Mouse (Mus musculus) liver, embryonic 12.5 days (tissue): ENCODE measurements at regions not wholly inside any gene's neighbourhood (a gene's known extent, or its start where the extent isn't known, plus 50 kb on each side); places are given as distances from the start of the nearest gene placed in this dataset.

Experiments
- ATAC-seq: fragments of 200-750 bp; cut with Nextera tagmentation; 2 replicates; pipeline ENCODE4 v1.8.0; 2017; ENCODE audit warnings: moderate number of reproducible peaks, mild to moderate bottlenecking, moderate library complexity
- H3K27ac ChIP-seq: fragments of 300-500 bp; sonication (generic); 2 replicates; pipeline ENCODE4 v1.5.1; 2016; ENCODE audit warnings: mild to moderate bottlenecking
- H3K27me3 ChIP-seq: fragments of 300-500 bp; sonication (generic); replicated peaks from 2 replicates; pipeline ENCODE4 v1.6.1; 2016; ENCODE audit warnings: mild to moderate bottlenecking, moderate library complexity
- H3K36me3 ChIP-seq: fragments of 300-500 bp; sonication (generic); 2 replicates; pipeline ENCODE4 v1.6.1; 2016; ENCODE audit warnings: mild to moderate bottlenecking, moderate library complexity
- H3K4me1 ChIP-seq: fragments of 300-500 bp; sonication (generic); 2 replicates; pipeline ENCODE4 v1.6.1; 2016
- H3K4me2 ChIP-seq: fragments of 300-500 bp; sonication (generic); 2 replicates; pipeline ENCODE4 v1.6.1; 2016; ENCODE audit warnings: mild to moderate bottlenecking, moderate library complexity
- H3K4me3 ChIP-seq: fragments of 300-500 bp; sonication (generic); 2 replicates; pipeline ENCODE4 v1.5.1; 2016; ENCODE audit warnings: mild to moderate bottlenecking, moderate library complexity
- H3K9ac ChIP-seq: fragments of 300-500 bp; sonication (generic); 2 replicates; pipeline ENCODE4 v1.6.1; 2016; ENCODE audit warnings: mild to moderate bottlenecking, moderate library complexity
- H3K9me3 ChIP-seq: fragments of 300-500 bp; sonication (generic); replicated peaks from 2 replicates; pipeline ENCODE4 v1.6.1; 2016; ENCODE audit warnings: mild to moderate bottlenecking, moderate library complexity
- WGBS: fragments of 180-500 bp; shearing (Covaris S2); methylation state at CpG from one replicate; pipeline ENCODE4 v1.1.7; 2016; ENCODE audit not compliant: insufficient replicate concordance; 5-methylcytosine and 5-hydroxymethylcytosine counted together

DNA sequence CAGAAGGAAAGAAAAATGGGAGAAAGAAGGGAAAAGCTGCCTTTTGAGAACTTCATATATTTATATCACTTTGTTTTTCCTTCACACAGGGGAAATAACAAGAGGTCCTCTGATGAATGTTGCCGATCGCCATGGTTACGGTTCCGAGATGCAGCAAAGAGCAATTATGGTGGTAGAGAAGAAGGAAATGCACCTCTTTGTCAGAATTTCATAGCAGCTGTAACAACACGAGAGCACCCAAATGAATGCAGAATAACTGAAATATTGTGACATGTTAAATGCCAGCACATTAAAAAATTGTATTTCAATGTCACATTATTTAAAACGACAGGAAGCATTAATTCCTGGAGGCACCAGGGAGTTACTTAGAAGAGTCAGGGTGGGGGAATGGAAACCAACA is 279.4 kb downstream of the Mctp2 start:
- H3K4me3 ChIP-seq, result no peak overlapping the region
- no peak for ATAC-seq
- no peak overlapping the region for H3K4me2 ChIP-seq
- WGBS, result 68% methylated on average over 6 of the region's 6 CpGs
- H3K9ac ChIP-seq, result no peak overlapping the region
- H3K36me3 ChIP-seq, result no peaks in the 10 kb centered on the region
- no peaks in the 10 kb centered on the region for H3K27me3 ChIP-seq
- no peaks in the 10 kb centered on the region for H3K4me1 ChIP-seq
- no peak overlapping the region for H3K27ac ChIP-seq
- H3K9me3 ChIP-seq, result no peaks in the 10 kb centered on the region

DNA sequence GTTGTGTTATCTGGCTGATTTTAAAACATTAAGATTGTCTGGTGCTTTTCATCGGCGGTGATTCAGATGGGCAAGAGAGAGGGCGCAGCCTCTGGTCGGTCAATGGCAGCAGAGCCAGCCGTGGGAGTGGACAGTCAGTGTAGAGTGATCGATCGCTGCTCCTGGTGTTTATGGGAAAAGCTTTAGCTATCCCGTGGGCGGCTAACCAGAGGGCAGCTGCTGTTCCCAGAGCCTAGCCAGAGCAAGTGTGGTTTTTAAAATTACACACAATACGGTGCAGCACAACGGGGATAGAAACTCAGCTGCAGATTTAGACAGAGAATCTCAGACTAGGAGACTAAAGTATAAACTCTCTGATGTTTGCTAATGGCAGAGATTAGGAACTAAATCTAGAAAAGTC is 297.3 kb downstream of the Mctp2 start:
- no peaks in the 10 kb centered on the region for H3K27me3 ChIP-seq
- H3K4me2 ChIP-seq, result no peak overlapping the region
- H3K9ac ChIP-seq, result no peak overlapping the region
- H3K4me1 ChIP-seq, result no peaks in the 10 kb centered on the region
- ATAC-seq, result no peak
- 75% methylated on average over 11 of the region's 11 CpGs for WGBS
- no peak overlapping the region for H3K4me3 ChIP-seq
- no peak overlapping the region for H3K27ac ChIP-seq
- no peaks in the 10 kb centered on the region for H3K36me3 ChIP-seq
- H3K9me3 ChIP-seq, result no peaks in the 10 kb centered on the region

DNA sequence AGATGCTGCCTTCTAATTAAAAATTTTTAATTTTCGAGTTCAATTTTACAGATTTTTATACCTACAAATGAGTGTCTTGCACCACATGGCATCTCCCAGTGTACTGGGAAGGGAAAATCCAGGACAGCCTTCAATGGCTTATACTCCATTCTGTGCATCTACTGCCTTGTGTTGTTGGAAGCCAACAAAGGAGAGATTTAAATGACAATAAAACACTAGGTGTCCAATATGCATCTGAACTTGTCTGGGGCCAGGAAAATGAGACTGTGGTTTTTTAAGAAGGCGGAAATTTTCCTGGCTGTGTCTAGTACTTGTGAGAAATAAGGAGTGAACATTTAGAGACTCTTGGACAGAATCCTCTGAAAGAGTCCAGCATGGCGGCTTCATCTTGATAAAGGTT is 302.1 kb downstream of the Mctp2 start:
- Histone ChIP-seq H3K27me3 (no peaks in the 10 kb centered on the region), H3K9me3 (no peaks in the 10 kb centered on the region), H3K4me3 (no peak overlapping the region), H3K4me1 (no peaks in the 10 kb centered on the region), H3K36me3 (no peaks in the 10 kb centered on the region), H3K9ac (no peak overlapping the region), H3K4me2 (no peak overlapping the region), H3K27ac (no peak overlapping the region)
- 61% methylated on average over 3 of the region's 3 CpGs for WGBS
- no peak for ATAC-seq

DNA sequence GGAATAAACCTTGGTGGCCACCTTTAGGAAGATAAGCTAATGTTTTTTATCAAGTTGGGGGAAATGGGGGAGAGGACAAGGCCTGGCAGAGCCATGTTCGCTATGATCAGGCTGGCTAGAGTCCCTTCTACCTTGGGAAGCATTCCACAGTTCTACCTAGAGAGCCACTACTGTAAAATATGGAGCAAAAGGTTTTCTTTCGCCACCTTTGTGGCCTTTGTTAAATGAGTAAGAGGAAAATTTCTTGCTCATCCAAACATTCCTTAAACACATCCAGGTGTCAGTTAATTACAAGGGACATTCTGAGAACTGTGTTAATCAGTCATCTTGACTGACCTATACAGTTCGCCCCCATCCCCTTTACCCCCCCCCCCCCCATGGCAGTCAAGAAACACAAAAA is 313.9 kb downstream of the Mctp2 start:
- ATAC-seq, result no peak
- H3K4me1 ChIP-seq, result no peaks in the 10 kb centered on the region
- no peaks in the 10 kb centered on the region for H3K36me3 ChIP-seq
- 57% methylated on average over 3 of the region's 3 CpGs for WGBS
- H3K27me3 ChIP-seq, result no peaks in the 10 kb centered on the region
- H3K9me3 ChIP-seq, result no peaks in the 10 kb centered on the region
- no peak overlapping the region for H3K4me2 ChIP-seq
- H3K9ac ChIP-seq, result no peak overlapping the region
- H3K4me3 ChIP-seq, result no peak overlapping the region
- H3K27ac ChIP-seq, result no peak overlapping the region

DNA sequence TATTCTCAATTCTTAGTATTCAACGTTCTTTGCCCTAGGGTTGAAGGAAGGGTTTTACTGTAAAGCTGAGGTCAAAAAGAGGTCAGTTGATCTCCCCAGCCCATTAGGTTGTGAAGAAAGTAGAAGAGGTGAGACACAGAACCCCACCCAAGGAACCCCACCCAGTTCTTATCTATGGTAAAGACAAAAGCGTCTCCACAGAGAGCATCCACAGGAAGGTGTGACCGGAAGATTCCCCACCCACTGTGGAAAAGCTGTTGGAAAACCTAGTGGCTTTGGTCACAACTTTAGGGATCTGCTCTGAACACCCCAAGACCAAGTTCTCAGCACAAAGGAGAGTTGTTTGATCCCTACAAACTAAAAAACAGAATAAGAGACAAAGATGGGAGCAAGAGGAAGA is 314.6 kb downstream of the Mctp2 start:
- no peak for ATAC-seq
- Histone ChIP-seq H3K9me3 (no peaks in the 10 kb centered on the region), H3K4me3 (no peak overlapping the region), H3K27me3 (no peaks in the 10 kb centered on the region), H3K9ac (no peak overlapping the region), H3K27ac (no peak overlapping the region), H3K36me3 (no peaks in the 10 kb centered on the region), H3K4me2 (no peak overlapping the region), H3K4me1 (no peaks in the 10 kb centered on the region)
- WGBS, result 49% methylated on average over 3 of the region's 3 CpGs

DNA sequence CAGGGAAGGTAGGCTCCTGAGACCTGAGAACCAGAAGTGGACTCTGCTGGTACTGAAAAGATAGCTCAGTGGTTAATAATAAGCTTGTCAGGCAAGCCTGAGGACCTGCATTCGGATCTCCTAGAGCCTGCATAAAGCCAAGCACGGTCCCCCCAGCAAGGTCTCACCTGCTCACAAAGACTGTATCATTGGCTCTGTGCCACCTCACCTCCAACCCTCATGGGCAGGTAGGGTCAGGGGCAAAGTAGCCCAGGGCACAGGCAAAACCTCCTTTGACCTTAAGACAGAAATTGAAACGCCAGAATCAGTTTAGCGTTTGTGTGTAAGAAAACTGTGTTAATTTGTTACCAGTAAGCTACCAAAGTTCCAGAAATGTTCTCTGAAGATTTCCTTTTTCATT is 315.2 kb downstream of the Mctp2 start:
- no peak overlapping the region for H3K9ac ChIP-seq
- H3K4me3 ChIP-seq, result no peak overlapping the region
- no peaks in the 10 kb centered on the region for H3K9me3 ChIP-seq
- H3K36me3 ChIP-seq, result no peaks in the 10 kb centered on the region
- no peak overlapping the region for H3K27ac ChIP-seq
- no peak overlapping the region for H3K4me2 ChIP-seq
- no peaks in the 10 kb centered on the region for H3K27me3 ChIP-seq
- 74% methylated on average over 4 of the region's 4 CpGs for WGBS
- no peaks in the 10 kb centered on the region for H3K4me1 ChIP-seq
- ATAC-seq, result no peak

DNA sequence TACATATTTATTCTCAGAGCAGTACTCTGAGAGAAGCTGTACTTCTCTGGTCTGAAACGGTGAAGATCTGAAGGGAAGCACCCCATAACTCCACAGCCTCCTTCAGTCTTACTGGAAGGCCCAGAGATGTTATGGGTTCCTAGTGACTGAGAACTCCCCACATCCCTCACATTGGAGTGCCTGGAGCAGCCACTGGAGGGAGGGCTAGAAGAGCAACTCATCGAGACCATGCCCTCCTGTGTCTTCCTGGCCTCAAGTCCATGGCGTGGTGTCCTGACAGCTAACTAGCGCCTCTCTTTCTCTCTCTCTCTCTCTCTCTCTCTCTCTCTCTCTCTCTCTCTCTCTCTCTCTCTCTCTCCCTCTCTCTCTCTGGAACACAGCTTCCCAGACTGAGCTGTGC is 340.4 kb downstream of the Mctp2 start:
- no peaks in the 10 kb centered on the region for H3K9me3 ChIP-seq
- H3K27ac ChIP-seq, result no peak overlapping the region
- H3K27me3 ChIP-seq, result no peaks in the 10 kb centered on the region
- H3K4me1 ChIP-seq, result peaks cover 2% of the 10 kb centered on the region; the same call in 1 of the 2 replicates
- H3K4me3 ChIP-seq, result no peak overlapping the region
- no peak for ATAC-seq
- no peak overlapping the region for H3K9ac ChIP-seq
- no peaks in the 10 kb centered on the region for H3K36me3 ChIP-seq
- no peak overlapping the region for H3K4me2 ChIP-seq
- WGBS, result 37% methylated on average over 4 of the region's 4 CpGs

DNA sequence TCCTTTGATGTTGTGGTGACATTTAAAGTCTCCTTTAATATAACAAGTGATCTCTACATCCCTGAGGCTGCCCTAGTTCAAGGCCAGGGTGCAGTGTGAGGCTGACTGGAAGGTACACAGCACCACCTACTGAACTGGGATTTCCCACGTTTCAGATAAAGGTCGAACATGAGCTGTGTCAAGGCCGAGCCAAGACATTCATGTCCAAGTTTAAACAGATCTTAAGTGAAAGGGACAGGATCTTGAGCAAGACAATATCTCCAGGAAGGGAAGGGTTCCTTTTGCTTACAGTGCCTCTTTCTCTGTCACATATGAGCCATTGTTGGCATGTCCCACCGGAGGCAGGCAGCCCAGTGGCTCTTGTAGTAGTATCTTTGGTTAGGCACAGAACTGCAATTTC is 343.0 kb downstream of the Mctp2 start:
- Histone ChIP-seq H3K36me3 (no peaks in the 10 kb centered on the region), H3K27me3 (no peaks in the 10 kb centered on the region), H3K9me3 (no peaks in the 10 kb centered on the region), H3K27ac (no peak overlapping the region), H3K9ac (no peak overlapping the region), H3K4me1 (peaks cover 8% of the 10 kb centered on the region), H3K4me2 (no peak overlapping the region), H3K4me3 (no peak overlapping the region)
- 46% methylated on average over 4 of the region's 4 CpGs for WGBS
- no peak for ATAC-seq

DNA sequence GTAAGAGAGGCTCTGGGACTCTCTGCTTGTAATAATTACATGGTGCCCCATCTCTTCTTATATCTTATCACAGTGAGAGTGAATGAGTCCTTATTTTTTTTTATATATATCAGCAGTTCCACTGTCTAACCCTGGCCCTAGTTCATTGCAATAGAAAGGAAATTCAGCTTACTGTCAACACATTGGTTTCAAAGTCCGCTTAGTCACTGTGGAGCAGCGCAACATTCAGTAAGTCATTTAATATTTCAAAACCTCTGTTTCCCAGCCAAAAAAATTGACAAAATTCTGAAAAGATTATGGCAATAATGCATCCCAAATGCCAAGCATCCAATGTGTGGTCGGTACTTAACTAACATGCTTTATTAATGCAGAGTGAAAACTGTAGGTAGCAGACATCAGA is 343.6 kb downstream of the Mctp2 start:
- H3K9me3 ChIP-seq, result no peaks in the 10 kb centered on the region
- no peak overlapping the region for H3K9ac ChIP-seq
- no peaks in the 10 kb centered on the region for H3K27me3 ChIP-seq
- no peaks in the 10 kb centered on the region for H3K36me3 ChIP-seq
- ATAC-seq, result no peak
- H3K27ac ChIP-seq, result no peak overlapping the region
- WGBS, result 81% methylated on average over 3 of the region's 3 CpGs
- H3K4me2 ChIP-seq, result no peak overlapping the region
- H3K4me3 ChIP-seq, result no peak overlapping the region
- H3K4me1 ChIP-seq, result peaks cover 8% of the 10 kb centered on the region

DNA sequence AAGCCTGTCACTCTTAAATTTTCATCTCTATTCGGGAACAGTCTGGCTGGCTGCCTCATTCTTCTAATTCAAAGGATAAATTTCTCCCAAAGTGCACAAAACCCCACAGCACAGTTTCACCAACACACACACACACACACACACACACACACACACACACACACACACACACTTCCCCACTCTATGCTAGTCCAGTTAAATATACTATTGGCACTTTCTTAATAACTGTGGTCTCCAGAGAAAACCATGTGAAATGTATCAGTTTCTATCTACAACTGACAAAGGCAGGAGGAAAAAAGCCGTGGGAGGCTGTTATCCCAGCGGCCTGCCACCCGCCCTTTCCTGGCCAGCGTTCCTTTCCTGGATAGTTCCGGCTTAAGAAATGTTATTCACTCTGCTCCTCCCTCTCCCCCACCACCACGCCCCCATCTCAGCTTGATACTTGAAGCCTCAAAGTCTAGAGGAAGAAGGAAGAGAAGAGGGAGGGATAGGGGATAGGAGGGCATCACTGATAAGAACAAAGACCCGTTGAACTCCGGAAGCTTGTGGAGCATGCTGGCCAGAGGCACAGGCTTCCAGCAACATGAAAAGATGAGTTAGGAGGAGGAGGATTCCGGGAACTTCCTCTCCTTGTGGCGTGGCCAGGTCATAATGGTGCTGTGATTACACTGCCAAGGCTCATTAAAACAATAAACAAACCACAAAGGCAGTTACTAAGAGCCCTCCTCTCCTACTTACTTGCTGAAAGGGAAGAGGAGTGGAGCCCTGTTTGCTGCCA is 345.8 kb downstream of the Mctp2 start:
- 3% methylated on average over 11 of the region's 11 CpGs for WGBS
- H3K9me3 ChIP-seq, result no peaks in the 10 kb centered on the region
- H3K4me3 ChIP-seq, result no peak overlapping the region
- H3K36me3 ChIP-seq, result no peaks in the 10 kb centered on the region
- peak overlapping the region; percentile 30 for H3K4me2 ChIP-seq
- H3K27me3 ChIP-seq, result no peaks in the 10 kb centered on the region
- H3K27ac ChIP-seq, result 0 out of 2 replicates have a peak overlapping the region, but pooled peaks have one; percentile 25
- H3K9ac ChIP-seq, result no peak overlapping the region
- peaks cover 8% of the 10 kb centered on the region for H3K4me1 ChIP-seq
- peak; percentile 64 for ATAC-seq

DNA sequence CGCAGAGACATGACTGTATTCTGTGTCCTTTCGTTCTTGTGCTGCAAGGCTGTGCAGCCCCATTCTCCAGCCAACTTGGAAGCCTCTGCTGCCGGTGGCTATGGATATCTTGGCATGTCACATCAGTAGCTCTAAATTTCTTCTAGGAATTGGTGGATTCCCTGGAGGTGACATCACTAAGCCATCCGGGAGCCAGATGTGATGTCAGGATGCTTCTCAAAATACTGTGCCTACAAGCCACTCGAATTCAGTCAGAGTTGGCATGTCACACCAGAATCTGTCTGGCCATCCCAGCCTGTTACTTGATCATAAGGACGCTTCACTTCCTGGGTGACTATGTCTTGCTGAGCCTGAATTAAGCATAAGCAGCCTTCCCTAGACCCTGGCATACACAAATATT is 359.9 kb downstream of the Mctp2 start:
- 67% methylated on average over 6 of the region's 6 CpGs for WGBS
- Histone ChIP-seq H3K9me3 (no peaks in the 10 kb centered on the region), H3K4me3 (no peak overlapping the region), H3K4me2 (no peak overlapping the region), H3K27me3 (no peaks in the 10 kb centered on the region), H3K27ac (no peak overlapping the region), H3K36me3 (no peaks in the 10 kb centered on the region), H3K4me1 (no peaks in the 10 kb centered on the region), H3K9ac (no peak overlapping the region)
- no peak for ATAC-seq

DNA sequence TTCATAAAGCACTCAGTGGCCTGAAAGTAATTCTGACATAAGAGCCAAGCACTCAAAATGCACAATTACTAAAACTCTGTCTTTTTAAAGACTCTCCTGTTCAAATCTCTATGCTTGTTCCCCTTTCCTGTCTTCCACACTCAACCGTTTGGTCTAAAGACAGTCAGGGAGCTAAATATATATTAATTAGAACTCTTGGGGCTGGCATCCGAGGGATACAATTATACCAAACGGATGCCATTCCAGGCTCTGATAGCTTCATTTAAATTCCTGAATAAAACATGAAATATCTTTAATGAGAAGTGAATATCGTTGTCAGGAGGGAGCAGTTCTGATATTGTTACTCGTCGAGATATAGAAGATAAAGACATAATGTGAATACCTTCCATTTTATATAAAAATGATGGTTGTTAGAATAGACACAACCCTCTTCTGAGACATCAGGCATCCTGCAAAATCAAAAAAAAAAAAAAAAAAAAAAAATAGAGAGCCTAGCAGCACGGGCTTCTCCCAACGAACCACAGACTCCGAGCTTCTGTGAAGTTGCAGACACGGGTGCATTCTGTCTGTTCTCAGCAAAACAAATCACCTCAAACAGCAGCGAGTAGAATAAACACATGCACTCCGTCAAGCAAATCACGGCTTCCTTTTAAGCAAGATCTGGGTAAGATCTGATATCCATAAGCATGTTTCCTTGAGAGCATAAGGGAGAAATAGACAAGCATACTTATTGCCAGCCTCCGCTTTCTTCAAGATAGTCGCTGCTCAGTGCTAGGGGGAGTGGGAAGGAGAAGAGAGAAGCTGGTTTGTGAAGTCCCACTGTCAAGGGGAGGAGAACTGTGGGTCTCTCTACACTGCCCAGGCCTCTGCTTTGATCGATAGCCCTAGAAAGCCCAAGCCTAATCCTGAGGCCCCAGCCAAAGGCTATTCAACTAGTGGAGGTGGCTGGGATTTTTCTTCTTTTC is 363.0 kb downstream of the Mctp2 start:
- 52% methylated on average over 16 of the region's 16 CpGs for WGBS

More for the DNA sequence above, 363.0 kb downstream of the Mctp2 start:
- H3K4me1 ChIP-seq, result no peaks in the 10 kb centered on the region
- H3K36me3 ChIP-seq, result no peaks in the 10 kb centered on the region
- no peak overlapping the region for H3K4me2 ChIP-seq
- H3K9me3 ChIP-seq, result no peaks in the 10 kb centered on the region
- H3K4me3 ChIP-seq, result no peak overlapping the region
- no peaks in the 10 kb centered on the region for H3K27me3 ChIP-seq
- no peak overlapping the region for H3K9ac ChIP-seq
- no peak for ATAC-seq
- no peak overlapping the region for H3K27ac ChIP-seq
